In the genomic region with DNA sequence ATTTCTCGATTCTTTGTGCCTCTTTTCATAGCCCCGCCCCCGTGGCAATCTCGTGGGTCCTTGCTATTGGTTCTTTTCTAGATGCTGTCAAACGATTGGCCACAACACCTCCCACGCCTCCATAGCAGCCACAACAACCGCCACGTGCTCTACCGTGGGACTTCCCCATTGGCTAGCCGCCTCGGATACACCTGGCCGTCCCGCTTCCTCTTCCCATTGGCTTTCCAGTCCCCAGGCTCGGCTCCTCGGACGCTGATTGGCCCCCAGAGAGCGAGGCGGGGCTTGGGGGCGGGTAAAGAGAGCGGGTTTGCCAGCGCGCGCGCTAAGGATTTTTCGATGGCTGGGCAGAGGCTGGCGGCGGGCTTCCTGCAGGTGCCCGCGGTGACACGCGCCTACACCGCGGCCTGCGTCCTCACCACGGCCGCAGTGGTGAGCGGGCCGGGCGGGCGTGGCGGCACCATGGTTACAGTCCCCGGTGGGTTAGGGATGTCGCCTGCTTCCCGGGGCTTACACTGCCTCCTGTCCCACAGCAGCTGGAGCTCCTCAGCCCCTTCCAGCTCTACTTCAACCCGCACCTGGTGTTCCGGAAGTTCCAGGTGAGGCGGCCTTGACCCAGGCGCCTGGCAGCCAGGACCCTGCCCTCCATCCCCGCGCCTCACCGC, we compare ENCODE assay signal across 8 mouse cellular contexts. TPM values are rescaled to one million over a fixed set of nuclear protein-coding genes. Genes with fewer than 3 reads are reported as not detected.
A peak's percentile ranks its signal among the peaks of the same experiment; 100 is the strongest.
DNase-seq lines count a peak whose midpoint lies in the region; ATAC-seq lines count a peak whose summit lies in the region.

A gene (plus strand): TSS at position 325 of the 662 bp plus-strand sequence.

- WGBS in forebrain, embryonic 11.5 days = 1% methylated on average over 49 of the region's 51 CpGs
- under 1% methylated on average over 49 of the region's 51 CpGs for WGBS in heart, embryonic 15.5 days
- WGBS in liver, embryonic 12.5 days (ENCODE audit: insufficient replicate concordance) = 3% methylated on average over 51 of the region's 51 CpGs
- under 1% methylated on average over 50 of the region's 51 CpGs for WGBS in stomach, embryonic 14.5 days

- ATAC-seq in forebrain, embryonic 11.5 days (replicated peaks; ENCODE audit: low FRiP score) = peak; percentile 100
- ATAC-seq in heart, embryonic 15.5 days (replicated peaks; ENCODE audit: insufficient number of reproducible peaks, insufficient read depth, low FRiP score, low read depth) = peak; percentile 96
- peak; percentile 97 for ATAC-seq in liver, embryonic 12.5 days
- peak; percentile 99 for ATAC-seq in stomach, embryonic 14.5 days (ENCODE audit: insufficient number of reproducible peaks, insufficient read depth, low FRiP score, low read depth)

- peak within 1 kb of the TSS; percentile 26 for H3K4me3 ChIP-seq in forebrain, embryonic 11.5 days (ENCODE audit: low read depth, low read length)
- H3K4me3 ChIP-seq in heart, embryonic 15.5 days = peak within 1 kb of the TSS; percentile 49
- H3K4me3 ChIP-seq in liver, embryonic 12.5 days = peak within 1 kb of the TSS; percentile 46
- H3K4me3 ChIP-seq in stomach, embryonic 14.5 days (ENCODE audit: low read depth, low read length) = peak within 1 kb of the TSS; percentile 33

- peak within 1 kb of the TSS; percentile 31; the same call in 1 of the 2 replicates for H3K9ac ChIP-seq in forebrain, embryonic 11.5 days (ENCODE audit: low read length)
- H3K9ac ChIP-seq in heart, embryonic 15.5 days = peak within 1 kb of the TSS; percentile 29
- peak within 1 kb of the TSS; percentile 56 for H3K9ac ChIP-seq in liver, embryonic 12.5 days
- H3K9ac ChIP-seq in stomach, embryonic 14.5 days (replicated peaks; ENCODE audit: low read depth, low read length) = no peak within 1 kb of the TSS

- H3K36me3 ChIP-seq in forebrain, embryonic 11.5 days (ENCODE audit: control insufficient read depth, insufficient read depth, low read length) = peaks cover 5% of the 10 kb centered on the region; the same call in 1 of the 2 replicates
- H3K36me3 ChIP-seq in heart, embryonic 15.5 days = peaks cover 28% of the 10 kb centered on the region
- peaks cover 44% of the 10 kb centered on the region for H3K36me3 ChIP-seq in liver, embryonic 12.5 days
- H3K36me3 ChIP-seq in stomach, embryonic 14.5 days (ENCODE audit: control insufficient read depth, insufficient read depth, low read length) = peaks cover 28% of the 10 kb centered on the region

- H3K27me3 ChIP-seq in forebrain, embryonic 11.5 days (ENCODE audit: control insufficient read depth, insufficient read depth, low read length) = no peaks in the 10 kb centered on the region
- H3K27me3 ChIP-seq in heart, embryonic 15.5 days = no peaks in the 10 kb centered on the region
- no peaks in the 10 kb centered on the region; the same call in 1 of the 2 replicates for H3K27me3 ChIP-seq in liver, embryonic 12.5 days (replicated peaks)
- no peaks in the 10 kb centered on the region for H3K27me3 ChIP-seq in stomach, embryonic 14.5 days (ENCODE audit: control insufficient read depth, insufficient read depth, low read length)

- H3K4me2 ChIP-seq in forebrain, embryonic 11.5 days (ENCODE audit: low read depth, low read length, severe bottlenecking) = peak within 1 kb of the TSS; percentile 72
- peak within 1 kb of the TSS; percentile 86 for H3K4me2 ChIP-seq in heart, embryonic 15.5 days
- H3K4me2 ChIP-seq in liver, embryonic 12.5 days = peak within 1 kb of the TSS; percentile 86
- H3K4me2 ChIP-seq in stomach, embryonic 14.5 days (replicated peaks; ENCODE audit: low read depth, low read length) = peak within 1 kb of the TSS; percentile 82

- peaks cover 4% of the 10 kb centered on the region; the same call in 1 of the 2 replicates for H3K4me1 ChIP-seq in forebrain, embryonic 11.5 days (replicated peaks; ENCODE audit: control insufficient read depth, insufficient read depth, low read length)
- H3K4me1 ChIP-seq in heart, embryonic 15.5 days (replicated peaks) = peaks cover 23% of the 10 kb centered on the region
- peaks cover 24% of the 10 kb centered on the region for H3K4me1 ChIP-seq in liver, embryonic 12.5 days
- peaks cover 9% of the 10 kb centered on the region; the same call in 1 of the 2 replicates for H3K4me1 ChIP-seq in stomach, embryonic 14.5 days (ENCODE audit: control insufficient read depth, insufficient read depth, low read length)

- DNase-seq in CD4-positive, CD25-positive, alpha-beta regulatory T cell, adult 2 months (ENCODE audit: low read depth, low spot score) = peak; percentile 98
- peak; percentile 96 for DNase-seq in c-Kit-positive CD71-negative TER-119-negative erythroid progenitor cells, embryonic 14.5 days (ENCODE audit: low read depth)
- peak; percentile 96 for DNase-seq in forebrain, embryonic 11.5 days (ENCODE audit: low spot score)
- peak; percentile 95 for DNase-seq in kidney, postnatal 14 days
- DNase-seq in natural killer cell, adult 2 months (ENCODE audit: low spot score in 2 of 2) = peak; percentile 97 to 98

- no peaks in the 10 kb centered on the region for H3K9me3 ChIP-seq in forebrain, embryonic 11.5 days (ENCODE audit: control insufficient read depth, low read length)
- no peaks in the 10 kb centered on the region for H3K9me3 ChIP-seq in heart, embryonic 15.5 days (replicated peaks)
- no peaks in the 10 kb centered on the region for H3K9me3 ChIP-seq in liver, embryonic 12.5 days (replicated peaks)
- H3K9me3 ChIP-seq in stomach, embryonic 14.5 days (ENCODE audit: control insufficient read depth, low read depth, low read length) = no peaks in the 10 kb centered on the region

- H3K27ac ChIP-seq in forebrain, embryonic 11.5 days (ENCODE audit: low read depth, low read length) = no peak within 1 kb of the TSS
- H3K27ac ChIP-seq in heart, embryonic 15.5 days = 0 out of 2 replicates have a peak within 1 kb of the TSS, but pooled peaks have one; percentile 2
- no peak within 1 kb of the TSS for H3K27ac ChIP-seq in liver, embryonic 12.5 days
- H3K27ac ChIP-seq in stomach, embryonic 14.5 days (ENCODE audit: low read length) = no peak within 1 kb of the TSS

RNA-seq across cellular contexts. Expression of the gene that starts here (rescaled TPM):
- 2.3 and 3.4 TPM in 2 replicates for polyA plus RNA-seq in forebrain, embryonic 11.5 days (2014; fragmentation: Nextera tagmentation; extraction: Ambion mirVana)
- 1.4 and 1.9 TPM in 2 replicates for polyA plus RNA-seq in heart, embryonic 15.5 days (2015; fragmentation: Nextera tagmentation; extraction: Ambion mirVana)
- polyA plus RNA-seq in liver, embryonic 12.5 days (2016; fragmentation: Nextera tagmentation; extraction: Ambion mirVana) = 1.4 and 2.5 TPM in 2 replicates
- polyA plus RNA-seq in stomach, embryonic 14.5 days (2014; fragmentation: Nextera tagmentation; extraction: Ambion mirVana) = 2.3 and 3.3 TPM in 2 replicates
